Mouse (Mus musculus) liver, embryonic 11.5 days (tissue): ENCODE measurements around the gene 1700025C18Rik. TPM values are rescaled to one million over a fixed set of nuclear protein-coding genes. Genes with fewer than 3 reads are reported as not detected.

Experiments
- ATAC-seq: fragments of 200-750 bp; cut with Nextera tagmentation; replicated peaks from 2 replicates; pipeline ENCODE4 v1.8.0; 2017; ENCODE audit warnings: moderate number of reproducible peaks, mild to moderate bottlenecking, moderate TSS enrichment, moderate library complexity; ENCODE audit not compliant: low FRiP score
- DNase-seq: peaks from one replicate; pipeline ENCODE4 v3.0.0-alpha.2; 2017; ENCODE audit warnings: low spot score
- H3K27ac ChIP-seq: fragments of 300-500 bp; sonication (generic); 2 replicates; pipeline ENCODE4 v1.5.1; 2014; ENCODE audit warnings: mild to moderate bottlenecking, low read depth, low read length, control low read depth
- H3K27me3 ChIP-seq: fragments of 300-500 bp; sonication (generic); replicated peaks from 2 replicates; pipeline ENCODE4 v1.6.1; 2014; ENCODE audit warnings: low read length, mixed read lengths; ENCODE audit not compliant: control insufficient read depth, insufficient read depth
- H3K36me3 ChIP-seq: fragments of 300-500 bp; sonication (generic); 2 replicates; pipeline ENCODE4 v1.6.1; 2014; ENCODE audit warnings: mild to moderate bottlenecking, low read length, moderate library complexity, mixed read lengths; ENCODE audit not compliant: control insufficient read depth, insufficient read depth
- H3K4me1 ChIP-seq: fragments of 300-500 bp; sonication (generic); replicated peaks from 2 replicates; pipeline ENCODE4 v1.6.1; 2014; ENCODE audit warnings: low read length, mixed read lengths; ENCODE audit not compliant: control insufficient read depth, insufficient read depth
- H3K4me2 ChIP-seq: fragments of 300-500 bp; sonication (generic); 2 replicates; pipeline ENCODE4 v1.6.1; 2014; ENCODE audit warnings: mild to moderate bottlenecking, control low read depth, moderate library complexity
- H3K4me3 ChIP-seq: fragments of 300-500 bp; sonication (generic); 2 replicates; pipeline ENCODE4 v1.5.1; 2014; ENCODE audit warnings: low read depth, low read length, control low read depth
- H3K9ac ChIP-seq: fragments of 300-500 bp; sonication (generic); 2 replicates; pipeline ENCODE4 v1.6.1; 2014; ENCODE audit warnings: low read depth, low read length, control low read depth
- H3K9me3 ChIP-seq: fragments of 300-500 bp; sonication (generic); 2 replicates; pipeline ENCODE4 v1.6.1; 2016; ENCODE audit warnings: low read length, inconsistent platforms, mixed read lengths; ENCODE audit not compliant: control insufficient read depth
- WGBS: fragments of 180-500 bp; shearing (Covaris S2); extraction: QIAGEN DNeasy Blood & Tissue Kit; methylation state at CpG from one replicate; pipeline ENCODE4 v1.1.7; 2014; 5-methylcytosine and 5-hydroxymethylcytosine counted together
- polyA plus RNA-seq: library from polyadenylated mRNA; unstranded; fragments of >200 nt; fragmentation: Nextera tagmentation; extraction: Ambion mirVana; gene quantifications from 2 replicates; pipeline ENCODE4 v1.2.1, GENCODE M21; 2014

Gene 1700025C18Rik
- polyA plus RNA-seq, 1 experiment from 2014 or later = not detected

GRCm38 (mm10) chr2:165074081-165074884, 16.3 kb downstream of the 1700025C18Rik start:
- DNase-seq (no peak), ATAC-seq (no peak)
- Histone ChIP-seq H3K36me3 (no peaks in the 10 kb centered on the region), H3K4me3 (no peak overlapping the region), H3K4me1 (no peaks in the 10 kb centered on the region), H3K9ac (no peak overlapping the region), H3K4me2 (no peak overlapping the region), H3K9me3 (no peaks in the 10 kb centered on the region), H3K27ac (no peak overlapping the region), H3K27me3 (peaks cover 71% of the 10 kb centered on the region)
- 40% methylated on average over 11 of the region's 11 CpGs for WGBS

- H3K27me3 ChIP-seq = peaks cover 62% of the 10 kb centered on the region
- no peak overlapping the region for H3K27ac ChIP-seq
- DNase-seq = no peak
- H3K4me1 ChIP-seq = no peaks in the 10 kb centered on the region
- WGBS = 22% methylated on average over 9 of the region's 9 CpGs
- no peak overlapping the region for H3K4me3 ChIP-seq
- H3K4me2 ChIP-seq = no peak overlapping the region
- H3K9ac ChIP-seq = no peak overlapping the region
- ATAC-seq = no peak
- H3K36me3 ChIP-seq = no peaks in the 10 kb centered on the region
- no peaks in the 10 kb centered on the region for H3K9me3 ChIP-seq
Observed at GRCm38 (mm10) chr2:165073381-165073781, 17.2 kb downstream of the 1700025C18Rik start.

GRCm38 (mm10) chr2:165070096-165070816, 20.3 kb downstream of the 1700025C18Rik start:
- no peak for ATAC-seq
- Histone ChIP-seq H3K9me3 (no peaks in the 10 kb centered on the region), H3K27me3 (peaks cover 32% of the 10 kb centered on the region), H3K4me2 (peak overlapping the region; percentile 11; the same call in 1 of the 2 replicates), H3K27ac (no peak overlapping the region), H3K4me1 (no peaks in the 10 kb centered on the region), H3K4me3 (no peak overlapping the region), H3K9ac (no peak overlapping the region), H3K36me3 (no peaks in the 10 kb centered on the region)
- 28% methylated on average over 22 of the region's 23 CpGs for WGBS
- DNase-seq = no peak

DNA sequence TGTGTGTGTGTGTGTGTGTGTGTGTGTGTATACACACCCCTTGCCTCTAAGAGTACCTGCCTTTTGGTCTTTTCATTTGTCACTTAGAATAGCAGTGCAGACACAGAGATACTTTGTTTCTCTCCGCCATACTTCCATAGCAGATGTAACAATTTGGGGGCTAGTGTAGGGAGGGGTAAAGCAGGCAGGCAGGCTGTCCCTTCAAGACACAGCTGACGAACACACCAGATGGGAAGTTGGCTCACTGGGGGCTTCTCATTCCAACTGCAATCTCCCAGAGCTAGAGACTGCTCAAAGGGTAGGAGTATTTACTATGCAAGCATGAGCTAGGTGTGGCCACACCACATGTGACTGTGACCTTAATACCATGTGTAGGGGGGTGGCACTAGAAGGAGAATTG, 21.7 kb downstream of the 1700025C18Rik start:
- ATAC-seq (no peak), DNase-seq (no peak)
- no peaks in the 10 kb centered on the region for H3K4me1 ChIP-seq
- peaks cover 20% of the 10 kb centered on the region for H3K27me3 ChIP-seq
- no peaks in the 10 kb centered on the region for H3K9me3 ChIP-seq
- no peak overlapping the region for H3K4me2 ChIP-seq
- H3K27ac ChIP-seq = no peak overlapping the region
- WGBS = 73% methylated on average over 2 of the region's 2 CpGs
- H3K9ac ChIP-seq = no peak overlapping the region
- H3K4me3 ChIP-seq = no peak overlapping the region
- H3K36me3 ChIP-seq = no peaks in the 10 kb centered on the region

GRCm38 (mm10) chr2:165064489-165064888, 26.1 kb downstream of the 1700025C18Rik start:
- no peak overlapping the region for H3K4me3 ChIP-seq
- H3K27ac ChIP-seq = no peak overlapping the region
- H3K4me2 ChIP-seq = no peak overlapping the region
- DNase-seq (no peak), ATAC-seq (no peak)
- no peaks in the 10 kb centered on the region for H3K9me3 ChIP-seq
- no peaks in the 10 kb centered on the region for H3K4me1 ChIP-seq
- WGBS = 51% methylated on average over 7 of the region's 7 CpGs
- H3K36me3 ChIP-seq = no peaks in the 10 kb centered on the region
- H3K27me3 ChIP-seq = no peaks in the 10 kb centered on the region; the same call in 1 of the 2 replicates
- no peak overlapping the region for H3K9ac ChIP-seq

DNA sequence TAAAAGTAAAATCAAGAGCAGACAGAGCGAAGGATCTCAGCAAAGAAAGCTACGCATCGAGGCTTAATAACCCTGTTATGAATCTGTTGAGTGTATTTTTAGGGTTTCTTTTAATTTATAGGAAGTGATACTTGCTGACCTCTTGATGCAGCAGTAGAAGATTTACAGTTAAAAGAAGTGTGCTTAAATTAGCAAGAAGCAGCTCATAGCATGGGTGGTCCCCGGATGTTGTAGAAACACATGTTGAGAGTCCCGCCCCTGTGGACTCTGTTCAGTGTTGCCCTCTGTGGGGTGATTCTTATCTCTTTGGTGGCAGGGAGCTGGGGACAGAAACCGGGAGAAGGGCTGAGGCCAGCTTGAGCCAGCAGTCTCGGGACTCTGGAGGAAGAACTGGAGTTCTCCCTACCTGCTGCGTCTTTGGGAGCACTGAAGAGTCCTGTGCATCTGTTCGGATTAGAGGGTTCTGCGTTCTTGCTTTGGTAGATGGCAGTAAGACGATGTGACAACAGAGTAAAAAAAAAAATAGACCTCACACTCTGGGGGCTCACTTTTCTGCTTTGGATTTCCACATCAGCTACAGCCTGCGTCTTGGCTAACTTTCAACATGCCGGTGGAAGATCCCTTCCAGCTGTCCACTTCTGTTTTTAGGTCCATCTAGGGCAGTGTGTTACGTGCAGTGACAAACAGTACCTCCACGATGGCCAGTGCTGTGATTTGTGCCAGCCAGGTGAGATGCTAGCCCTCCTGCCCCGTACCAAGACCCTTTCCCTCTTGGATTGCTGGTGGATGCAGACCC, 28.7 kb downstream of the 1700025C18Rik start:
- Histone ChIP-seq H3K4me2 (no peak overlapping the region), H3K9ac (no peak overlapping the region), H3K36me3 (no peaks in the 10 kb centered on the region), H3K4me3 (no peak overlapping the region), H3K4me1 (no peaks in the 10 kb centered on the region), H3K9me3 (no peaks in the 10 kb centered on the region), H3K27ac (no peak overlapping the region), H3K27me3 (peaks cover 2% of the 10 kb centered on the region; the same call in 1 of the 2 replicates)
- WGBS = 73% methylated on average over 16 of the region's 16 CpGs
- no peak for ATAC-seq
- DNase-seq = no peak

DNA sequence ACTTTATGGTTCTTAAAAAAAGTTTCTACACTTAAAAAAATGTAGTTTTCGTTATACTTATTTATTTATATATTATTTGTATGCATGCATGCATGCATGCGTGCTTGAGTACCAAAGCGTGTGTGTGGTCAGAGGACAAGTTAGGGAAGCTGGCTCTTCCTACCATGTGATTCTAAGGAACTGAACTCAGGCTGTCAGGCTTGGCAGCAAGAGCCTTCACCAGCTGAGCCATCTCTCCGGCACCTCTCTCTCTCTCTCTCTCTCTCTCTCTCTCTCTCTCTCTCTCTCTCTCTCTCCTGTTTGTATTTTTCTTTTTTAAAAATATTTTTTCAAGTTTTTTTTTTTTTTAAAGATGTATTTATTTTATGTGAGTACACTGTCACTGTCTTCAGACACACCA, 30.6 kb downstream of the 1700025C18Rik start:
- 91% methylated on average over 4 of the region's 4 CpGs for WGBS
- no peak for DNase-seq
- no peak for ATAC-seq

DNA sequence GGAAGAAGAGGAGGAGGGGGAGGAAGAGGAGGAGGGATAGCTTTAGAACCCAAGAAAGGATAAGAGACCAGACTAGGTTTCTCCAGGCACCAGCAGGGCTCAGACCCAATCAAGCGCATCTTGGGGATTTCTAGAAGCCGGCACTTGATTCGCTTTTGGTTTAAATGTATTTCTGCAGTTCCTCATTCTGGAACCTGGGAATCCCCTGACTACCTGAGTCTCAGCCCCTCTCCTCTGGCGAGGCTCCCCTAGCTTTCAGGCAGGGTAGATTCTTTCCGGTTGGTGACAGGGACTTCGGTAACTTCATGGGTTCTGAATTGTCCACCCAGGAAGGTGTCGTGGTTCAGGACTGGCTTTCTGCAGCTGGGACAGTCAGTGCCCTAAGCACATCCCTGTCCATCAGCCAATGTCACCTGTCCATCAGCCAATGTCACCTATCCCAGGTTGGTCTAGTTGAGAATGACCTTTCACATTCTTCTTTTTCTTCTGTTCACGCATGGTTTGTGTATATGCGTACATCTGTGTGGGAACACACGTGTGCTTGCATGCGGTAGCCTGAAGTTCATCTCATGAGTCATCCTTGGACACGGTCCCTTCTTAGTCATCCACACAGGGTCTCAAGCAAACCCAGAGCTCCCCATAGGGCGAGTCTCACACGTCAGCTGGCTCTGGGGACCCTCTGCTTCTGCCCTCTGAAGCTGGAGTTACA, 34.0 kb downstream of the 1700025C18Rik start:
- Histone ChIP-seq H3K9ac (no peak overlapping the region), H3K27me3 (peaks cover 24% of the 10 kb centered on the region), H3K4me2 (peak overlapping the region; percentile 56), H3K36me3 (no peaks in the 10 kb centered on the region), H3K4me3 (peak overlapping the region; percentile 41; the same call in 1 of the 2 replicates), H3K4me1 (no peaks in the 10 kb centered on the region; the same call in 1 of the 2 replicates), H3K9me3 (no peaks in the 10 kb centered on the region), H3K27ac (no peak overlapping the region)
- DNase-seq = no peak
- WGBS = 71% methylated on average over 14 of the region's 14 CpGs
- ATAC-seq = no peak

More for the DNA sequence above, 30.6 kb downstream of the 1700025C18Rik start:
- H3K27me3 ChIP-seq = peaks cover 17% of the 10 kb centered on the region
- no peaks in the 10 kb centered on the region for H3K9me3 ChIP-seq
- no peak overlapping the region for H3K4me2 ChIP-seq
- H3K27ac ChIP-seq = no peak overlapping the region
- H3K9ac ChIP-seq = no peak overlapping the region
- no peaks in the 10 kb centered on the region; the same call in 1 of the 2 replicates for H3K4me1 ChIP-seq
- no peaks in the 10 kb centered on the region for H3K36me3 ChIP-seq
- no peak overlapping the region for H3K4me3 ChIP-seq
